Mouse (Mus musculus): ENCODE measurements at regions not wholly inside any gene's neighbourhood (a gene's known extent, or its start where the extent isn't known, plus 50 kb on each side); places are given as distances from the start of the nearest gene placed in this dataset.

DNA sequence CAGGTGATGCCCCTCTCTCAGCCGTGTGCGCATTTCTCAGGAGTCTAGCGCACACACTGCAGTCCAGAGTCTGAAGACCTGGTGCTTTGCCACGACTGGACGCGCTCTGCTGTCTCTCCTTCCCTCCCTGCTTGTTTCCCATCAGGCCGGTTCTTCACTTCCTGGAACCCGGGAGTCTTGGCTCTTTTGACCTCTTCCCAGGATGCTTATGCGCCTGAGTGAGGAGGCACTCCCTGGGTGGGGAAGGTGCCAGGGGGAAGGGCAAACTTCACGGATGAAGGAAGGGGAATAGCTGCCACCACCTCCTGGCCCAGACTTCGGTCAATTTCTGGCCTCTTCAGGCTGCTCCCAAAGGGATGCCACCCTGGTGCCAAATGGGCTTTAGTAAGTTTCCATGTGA, 86.4 kb upstream of the Max start:
- Histone ChIP-seq H3K36me3 (ENCODE audit: control insufficient read depth, insufficient read depth) (no peaks in the 10 kb centered on the region), H3K27ac (ENCODE audit: low read length) (no peak overlapping the region), H3K4me1 (ENCODE audit: control insufficient read depth, low read depth, low read length) (no peaks in the 10 kb centered on the region), H3K9ac (ENCODE audit: low read depth, low read length) (no peak overlapping the region), H3K4me2 (ENCODE audit: low read depth, low read length) (no peak overlapping the region), H3K27me3 (ENCODE audit: control insufficient read depth, insufficient read depth, low read depth, low read length) (no peaks in the 10 kb centered on the region), H3K9me3 (replicated peaks; ENCODE audit: control insufficient read depth, low read length) (no peaks in the 10 kb centered on the region), H3K4me3 (ENCODE audit: low read depth, low read length) (no peak overlapping the region)
- 71% methylated on average over 11 of the region's 11 CpGs for WGBS (ENCODE audit: insufficient replicate concordance)
- no peak for ATAC-seq (ENCODE audit: low read depth)

DNA sequence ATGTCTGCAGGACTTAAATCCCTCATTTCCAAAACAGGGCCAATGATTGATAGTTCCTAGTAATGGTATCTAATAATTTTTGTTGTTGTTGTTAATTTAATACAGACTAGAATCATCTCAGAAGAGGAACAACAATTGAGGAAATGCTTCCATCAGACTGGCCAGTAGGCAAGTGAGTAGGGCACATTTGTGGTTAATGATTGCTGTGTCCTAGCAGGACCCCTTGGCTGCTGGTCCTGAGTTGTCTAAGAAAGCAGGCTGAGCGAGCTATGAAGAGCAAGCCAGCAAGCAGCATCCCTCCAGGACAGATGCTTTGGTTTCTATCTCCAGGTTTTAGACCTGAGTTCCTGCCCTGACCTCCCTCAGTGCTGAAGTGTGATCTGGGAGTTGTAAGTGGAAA, 85.3 kb upstream of the Max start:
- Histone ChIP-seq H3K27ac (ENCODE audit: low read length) (no peak overlapping the region), H3K4me1 (ENCODE audit: control insufficient read depth, low read depth, low read length) (no peaks in the 10 kb centered on the region), H3K4me3 (ENCODE audit: low read depth, low read length) (no peak overlapping the region), H3K4me2 (ENCODE audit: low read depth, low read length) (no peak overlapping the region), H3K9me3 (replicated peaks; ENCODE audit: control insufficient read depth, low read length) (no peaks in the 10 kb centered on the region), H3K27me3 (ENCODE audit: control insufficient read depth, insufficient read depth, low read depth, low read length) (no peaks in the 10 kb centered on the region), H3K9ac (ENCODE audit: low read depth, low read length) (no peak overlapping the region), H3K36me3 (ENCODE audit: control insufficient read depth, insufficient read depth) (no peaks in the 10 kb centered on the region)
- ATAC-seq (ENCODE audit: low read depth) = no peak
- 26% methylated on average over 1 of the region's 1 CpGs for WGBS (ENCODE audit: insufficient replicate concordance)

DNA sequence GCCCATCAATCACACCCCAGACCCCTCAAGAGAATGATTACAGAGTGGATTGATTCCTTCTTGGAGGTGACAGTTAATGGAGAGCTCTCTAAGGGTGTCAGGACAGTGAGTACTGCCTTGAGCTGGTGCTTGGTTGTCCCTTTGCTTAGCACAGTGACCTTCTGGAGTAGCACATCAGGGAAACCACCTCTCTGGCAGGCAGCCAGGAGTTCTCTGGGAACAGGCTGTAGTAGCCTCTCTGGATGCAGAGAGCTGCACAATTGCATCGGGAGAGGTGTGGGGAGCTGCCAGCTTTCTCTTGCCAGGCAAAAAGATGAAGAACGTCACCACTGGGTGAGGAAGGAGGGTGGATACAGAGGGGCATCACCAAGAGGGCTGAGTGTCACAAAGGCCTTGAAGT, 84.0 kb upstream of the Max start:
- Histone ChIP-seq H3K36me3 (ENCODE audit: control insufficient read depth, insufficient read depth) (no peaks in the 10 kb centered on the region), H3K9ac (ENCODE audit: low read depth, low read length) (no peak overlapping the region), H3K4me2 (ENCODE audit: low read depth, low read length) (no peak overlapping the region), H3K27me3 (ENCODE audit: control insufficient read depth, insufficient read depth, low read depth, low read length) (no peaks in the 10 kb centered on the region), H3K4me1 (ENCODE audit: control insufficient read depth, low read depth, low read length) (no peaks in the 10 kb centered on the region), H3K9me3 (replicated peaks; ENCODE audit: control insufficient read depth, low read length) (no peaks in the 10 kb centered on the region), H3K4me3 (ENCODE audit: low read depth, low read length) (no peak overlapping the region), H3K27ac (ENCODE audit: low read length) (no peak overlapping the region)
- ATAC-seq (ENCODE audit: low read depth) = no peak; the same call in 1 of the 2 replicates
- 54% methylated on average over 2 of the region's 2 CpGs for WGBS (ENCODE audit: insufficient replicate concordance)

DNA sequence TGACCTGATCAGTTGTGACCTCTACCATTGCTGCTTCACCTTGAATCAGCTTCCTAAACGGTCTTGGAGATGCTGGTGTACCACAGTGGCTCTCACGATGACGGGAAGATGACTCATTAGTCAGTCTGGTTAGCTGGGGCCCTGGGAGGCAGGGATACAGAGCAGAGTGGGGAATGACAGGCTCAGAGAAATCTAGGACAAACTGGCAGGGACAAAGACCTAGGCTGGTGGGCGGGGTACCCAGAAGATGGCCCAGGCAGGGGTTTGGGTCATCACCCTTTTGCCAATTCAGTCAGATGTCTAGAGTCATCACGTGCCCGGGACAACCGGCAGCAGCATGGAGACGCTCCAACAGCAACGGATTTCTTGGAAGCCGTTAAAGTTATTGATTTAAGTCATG, 83.4 kb upstream of the Max start:
- H3K27ac ChIP-seq (ENCODE audit: low read length) = no peak overlapping the region
- no peak overlapping the region for H3K4me3 ChIP-seq (ENCODE audit: low read depth, low read length)
- 71% methylated on average over 10 of the region's 10 CpGs for WGBS (ENCODE audit: insufficient replicate concordance)
- H3K9ac ChIP-seq (ENCODE audit: low read depth, low read length) = no peak overlapping the region
- H3K27me3 ChIP-seq (ENCODE audit: control insufficient read depth, insufficient read depth, low read depth, low read length) = no peaks in the 10 kb centered on the region
- H3K4me2 ChIP-seq (ENCODE audit: low read depth, low read length) = no peak overlapping the region
- ATAC-seq (ENCODE audit: low read depth) = no peak
- H3K36me3 ChIP-seq (ENCODE audit: control insufficient read depth, insufficient read depth) = no peaks in the 10 kb centered on the region
- no peaks in the 10 kb centered on the region for H3K4me1 ChIP-seq (ENCODE audit: control insufficient read depth, low read depth, low read length)
- no peaks in the 10 kb centered on the region for H3K9me3 ChIP-seq (replicated peaks; ENCODE audit: control insufficient read depth, low read length)

DNA sequence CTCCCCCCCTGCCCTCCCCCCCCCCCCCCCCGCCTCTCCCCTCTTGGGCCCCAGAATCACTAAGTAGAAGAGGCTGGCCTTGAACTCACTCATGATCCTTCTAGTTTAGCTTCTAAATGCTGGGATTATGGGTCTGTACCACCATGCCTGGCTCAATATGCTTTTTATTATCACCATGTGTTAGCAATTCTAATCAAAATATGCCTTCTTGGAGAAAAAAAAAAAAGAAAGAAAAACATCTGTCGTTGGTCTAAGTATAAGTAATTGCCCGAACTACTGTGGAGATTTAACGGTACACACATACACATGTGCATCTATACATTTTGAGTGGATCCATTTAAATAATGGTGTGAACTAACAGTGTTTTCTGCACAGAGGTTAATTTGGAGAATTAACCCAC, 80.4 kb upstream of the Max start:
- Histone ChIP-seq H3K4me1 (ENCODE audit: control insufficient read depth, low read depth, low read length) (no peaks in the 10 kb centered on the region), H3K4me2 (ENCODE audit: low read depth, low read length) (no peak overlapping the region), H3K36me3 (ENCODE audit: control insufficient read depth, insufficient read depth) (no peaks in the 10 kb centered on the region), H3K9me3 (replicated peaks; ENCODE audit: control insufficient read depth, low read length) (no peaks in the 10 kb centered on the region), H3K4me3 (ENCODE audit: low read depth, low read length) (no peak overlapping the region), H3K27me3 (ENCODE audit: control insufficient read depth, insufficient read depth, low read depth, low read length) (no peaks in the 10 kb centered on the region), H3K27ac (ENCODE audit: low read length) (no peak overlapping the region), H3K9ac (ENCODE audit: low read depth, low read length) (no peak overlapping the region)
- 73% methylated on average over 3 of the region's 4 CpGs for WGBS (ENCODE audit: insufficient replicate concordance)
- no peak for ATAC-seq (ENCODE audit: low read depth)

DNA sequence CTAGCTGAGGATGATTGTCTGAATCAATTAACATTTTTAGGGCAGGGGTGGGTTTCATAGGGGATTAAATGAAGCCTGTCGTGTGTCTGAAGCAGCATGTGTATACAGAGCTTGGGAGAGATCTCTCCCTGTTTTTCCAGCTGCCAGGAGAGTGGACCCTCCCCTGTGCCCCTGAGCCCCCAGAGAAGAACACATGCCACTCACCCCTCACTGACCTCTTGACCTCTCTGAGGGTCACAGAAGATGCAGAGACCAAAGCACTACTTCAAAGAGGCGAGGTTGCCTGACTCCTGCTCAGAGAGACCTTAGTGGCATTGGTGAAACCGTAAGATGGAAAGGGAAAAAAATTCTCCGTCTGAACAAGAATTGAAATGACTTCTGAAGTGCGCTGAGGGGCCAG, 79.1 kb upstream of the Max start:
- no peaks in the 10 kb centered on the region for H3K36me3 ChIP-seq (ENCODE audit: control insufficient read depth, insufficient read depth)
- no peaks in the 10 kb centered on the region for H3K4me1 ChIP-seq (ENCODE audit: control insufficient read depth, low read depth, low read length)
- H3K4me3 ChIP-seq (ENCODE audit: low read depth, low read length) = no peak overlapping the region
- no peak overlapping the region for H3K27ac ChIP-seq (ENCODE audit: low read length)
- H3K9me3 ChIP-seq (replicated peaks; ENCODE audit: control insufficient read depth, low read length) = no peaks in the 10 kb centered on the region
- ATAC-seq (ENCODE audit: low read depth) = no peak
- H3K4me2 ChIP-seq (ENCODE audit: low read depth, low read length) = no peak overlapping the region
- no peak overlapping the region for H3K9ac ChIP-seq (ENCODE audit: low read depth, low read length)
- WGBS (ENCODE audit: insufficient replicate concordance) = 59% methylated on average over 5 of the region's 5 CpGs
- no peaks in the 10 kb centered on the region for H3K27me3 ChIP-seq (ENCODE audit: control insufficient read depth, insufficient read depth, low read depth, low read length)

DNA sequence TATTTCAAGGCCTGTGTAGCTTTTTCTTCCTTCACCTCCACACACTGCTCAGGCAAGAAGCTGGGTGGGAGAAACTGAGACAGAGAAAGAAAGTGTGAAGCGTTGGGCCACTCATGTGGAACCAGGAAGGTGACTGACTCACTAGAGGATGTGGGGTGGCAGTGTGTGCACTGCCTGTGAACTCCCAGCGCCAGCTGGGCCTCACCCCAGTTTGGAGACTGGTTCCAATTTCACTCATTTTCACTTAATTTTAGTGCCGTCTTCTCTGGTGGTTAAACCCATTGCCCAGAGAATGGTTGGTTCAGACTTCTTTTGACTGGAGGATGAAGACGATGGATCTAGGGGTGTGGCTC, 77.9 kb upstream of the Max start:
- no peak for ATAC-seq (ENCODE audit: low read depth)
- H3K9me3 ChIP-seq (replicated peaks; ENCODE audit: control insufficient read depth, low read length) = no peaks in the 10 kb centered on the region
- H3K4me3 ChIP-seq (ENCODE audit: low read depth, low read length) = no peak overlapping the region
- H3K9ac ChIP-seq (ENCODE audit: low read depth, low read length) = no peak overlapping the region
- H3K36me3 ChIP-seq (ENCODE audit: control insufficient read depth, insufficient read depth) = no peaks in the 10 kb centered on the region
- H3K4me1 ChIP-seq (ENCODE audit: control insufficient read depth, low read depth, low read length) = no peaks in the 10 kb centered on the region
- no peak overlapping the region for H3K27ac ChIP-seq (ENCODE audit: low read length)
- H3K4me2 ChIP-seq (ENCODE audit: low read depth, low read length) = no peak overlapping the region
- WGBS (ENCODE audit: insufficient replicate concordance) = 58% methylated on average over 4 of the region's 4 CpGs
- H3K27me3 ChIP-seq (ENCODE audit: control insufficient read depth, insufficient read depth, low read depth, low read length) = no peaks in the 10 kb centered on the region

DNA sequence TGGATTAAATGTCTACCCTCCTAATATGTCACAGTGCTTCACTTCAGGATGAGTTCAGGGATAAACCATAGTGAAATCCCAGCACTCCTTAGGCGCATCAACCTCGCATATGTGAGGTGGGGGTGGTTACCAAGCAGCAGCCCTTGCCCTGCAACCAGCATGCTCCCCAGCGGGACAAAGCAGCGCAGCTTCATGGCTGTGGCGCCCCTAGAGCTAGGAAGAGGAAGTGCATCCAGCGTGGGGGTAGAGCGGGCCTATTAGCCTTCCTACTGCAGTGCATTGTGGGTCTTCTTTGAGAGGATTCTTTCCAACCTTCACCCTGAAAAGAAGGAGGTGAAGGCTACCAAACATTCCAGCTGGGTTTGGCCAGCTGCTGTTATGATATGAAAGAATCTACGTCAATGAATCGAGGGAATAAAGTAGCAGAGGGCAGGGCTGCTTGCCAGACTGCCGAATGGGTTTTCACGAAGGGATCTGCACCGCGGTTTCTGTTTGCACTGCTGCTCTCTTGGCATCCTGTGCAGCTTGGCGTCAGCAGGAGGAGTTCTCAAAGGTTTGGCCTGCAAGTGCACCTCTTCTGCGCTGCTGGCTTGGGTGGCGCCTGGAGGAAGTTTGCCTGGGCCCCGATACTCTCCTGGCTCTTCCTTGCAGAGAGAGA, 77.4 kb upstream of the Max start:
- Histone ChIP-seq H3K27me3 (ENCODE audit: control insufficient read depth, insufficient read depth, low read depth, low read length) (no peaks in the 10 kb centered on the region), H3K9me3 (replicated peaks; ENCODE audit: control insufficient read depth, low read length) (no peaks in the 10 kb centered on the region), H3K4me2 (ENCODE audit: low read depth, low read length) (no peak overlapping the region), H3K4me1 (ENCODE audit: control insufficient read depth, low read depth, low read length) (no peaks in the 10 kb centered on the region), H3K36me3 (ENCODE audit: control insufficient read depth, insufficient read depth) (no peaks in the 10 kb centered on the region), H3K9ac (ENCODE audit: low read depth, low read length) (no peak overlapping the region), H3K4me3 (ENCODE audit: low read depth, low read length) (no peak overlapping the region), H3K27ac (ENCODE audit: low read length) (no peak overlapping the region)
- 71% methylated on average over 17 of the region's 17 CpGs for WGBS (ENCODE audit: insufficient replicate concordance)
- no peak for ATAC-seq (ENCODE audit: low read depth)

DNA sequence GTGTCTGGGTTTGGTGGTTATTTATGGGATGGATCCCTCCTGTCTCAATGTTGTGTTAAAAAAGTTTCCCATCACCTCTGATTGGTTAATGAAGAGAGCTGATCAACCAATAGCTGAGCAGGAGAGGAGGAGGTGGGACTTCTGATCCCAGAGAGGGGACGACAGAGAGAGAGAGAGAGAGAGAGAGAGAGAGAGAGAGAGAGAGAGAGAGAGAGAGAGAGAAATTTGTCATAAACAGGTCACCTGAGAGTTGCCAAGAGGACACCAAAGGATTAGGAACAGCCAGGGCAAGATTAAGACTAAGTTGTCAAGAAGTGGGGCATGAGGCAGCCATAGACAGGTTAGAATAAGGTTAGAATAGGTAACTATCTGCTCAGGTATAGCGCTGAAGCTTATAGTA, 73.7 kb upstream of the Max start:
- no peak for ATAC-seq (ENCODE audit: low read depth)
- H3K4me2 ChIP-seq (ENCODE audit: low read depth, low read length) = no peak overlapping the region
- no peak overlapping the region for H3K9ac ChIP-seq (ENCODE audit: low read depth, low read length)
- H3K36me3 ChIP-seq (ENCODE audit: control insufficient read depth, insufficient read depth) = no peaks in the 10 kb centered on the region
- H3K4me3 ChIP-seq (ENCODE audit: low read depth, low read length) = no peak overlapping the region
- no peaks in the 10 kb centered on the region for H3K4me1 ChIP-seq (ENCODE audit: control insufficient read depth, low read depth, low read length)
- no peak overlapping the region for H3K27ac ChIP-seq (ENCODE audit: low read length)
- no peaks in the 10 kb centered on the region for H3K27me3 ChIP-seq (ENCODE audit: control insufficient read depth, insufficient read depth, low read depth, low read length)
- 46% methylated on average over 2 of the region's 2 CpGs for WGBS (ENCODE audit: insufficient replicate concordance)
- no peaks in the 10 kb centered on the region for H3K9me3 ChIP-seq (replicated peaks; ENCODE audit: control insufficient read depth, low read length)

Data from liver, embryonic 16.5 days (tissue).